Mouse (Mus musculus): Measurements from ENCODE around the gene Rcsd1. TPM values are rescaled to one million over a fixed set of nuclear protein-coding genes. Genes with fewer than 3 reads are reported as not detected.

Gene Rcsd1
- total and polyA plus RNA-seq, 2 experiments from 2014 or later, result 7.6 to 8.0 TPM

DNA sequence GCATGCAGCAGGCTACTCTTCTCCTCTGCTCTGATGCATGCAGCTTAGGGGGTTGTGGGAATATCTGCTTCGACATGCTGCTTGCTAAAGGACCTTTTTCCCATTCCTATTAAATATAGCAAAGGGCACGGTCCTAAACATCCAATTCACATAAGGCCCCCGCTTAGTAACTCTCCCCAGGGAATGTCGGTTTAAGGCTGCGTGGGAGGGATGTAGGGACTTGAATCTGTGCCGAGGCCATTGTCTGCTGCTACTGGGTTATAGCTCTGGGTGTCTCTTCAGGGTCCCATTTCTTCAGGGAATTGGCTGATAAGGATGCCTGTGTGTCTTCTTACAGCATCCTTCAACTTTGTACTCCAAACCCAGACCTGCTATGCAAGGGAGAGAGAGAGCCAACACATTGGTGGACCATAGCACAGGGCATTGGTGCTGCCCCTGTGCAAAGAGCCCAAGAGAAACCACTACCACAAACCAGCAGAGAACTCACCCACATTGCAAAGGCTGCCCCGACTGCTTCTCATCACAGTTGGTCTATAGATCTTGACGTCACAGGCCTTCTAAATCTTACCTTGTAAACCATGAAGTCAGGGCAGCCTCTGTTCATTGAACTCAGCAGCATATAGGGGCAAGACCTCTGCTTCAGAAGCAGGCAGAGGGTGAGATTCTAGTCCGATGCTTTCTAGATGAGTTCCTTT lies 724 bp downstream of the Rcsd1 start:
- 31% methylated on average over 9 of the region's 9 CpGs for WGBS
- no peak overlapping the region for H3K9ac ChIP-seq (replicated peaks; ENCODE audit: low read length, poor library complexity, severe bottlenecking)
- TF ChIP-seq CTCF (IDR thresholded peaks at IDR 0.05), result no peak
- H3K27ac ChIP-seq (ENCODE audit: low read depth, low read length), result no peak overlapping the region
- peak overlapping the region; percentile 56; the same call in 1 of the 2 replicates for H3K4me3 ChIP-seq (ENCODE audit: low read depth, low read length)
- H3K4me2 ChIP-seq (ENCODE audit: low read depth, low read length, poor library complexity, severe bottlenecking), result peak overlapping the region; percentile 99
- H3K4me1 ChIP-seq (ENCODE audit: insufficient read depth, low read length), result 0 out of 2 replicates have a peak, but pooled peaks cover 6% of the 10 kb centered on the region
- H3K9me3 ChIP-seq (ENCODE audit: low read length), result no peaks in the 10 kb centered on the region
- H3K36me3 ChIP-seq (ENCODE audit: insufficient read depth, low read length), result no peaks in the 10 kb centered on the region
- H3K27me3 ChIP-seq (ENCODE audit: insufficient read depth, low read length), result peaks cover 17% of the 10 kb centered on the region
- DNase-seq (ENCODE audit: low spot score), result no peak
- no peak for ATAC-seq (ENCODE audit: low FRiP score)

DNA sequence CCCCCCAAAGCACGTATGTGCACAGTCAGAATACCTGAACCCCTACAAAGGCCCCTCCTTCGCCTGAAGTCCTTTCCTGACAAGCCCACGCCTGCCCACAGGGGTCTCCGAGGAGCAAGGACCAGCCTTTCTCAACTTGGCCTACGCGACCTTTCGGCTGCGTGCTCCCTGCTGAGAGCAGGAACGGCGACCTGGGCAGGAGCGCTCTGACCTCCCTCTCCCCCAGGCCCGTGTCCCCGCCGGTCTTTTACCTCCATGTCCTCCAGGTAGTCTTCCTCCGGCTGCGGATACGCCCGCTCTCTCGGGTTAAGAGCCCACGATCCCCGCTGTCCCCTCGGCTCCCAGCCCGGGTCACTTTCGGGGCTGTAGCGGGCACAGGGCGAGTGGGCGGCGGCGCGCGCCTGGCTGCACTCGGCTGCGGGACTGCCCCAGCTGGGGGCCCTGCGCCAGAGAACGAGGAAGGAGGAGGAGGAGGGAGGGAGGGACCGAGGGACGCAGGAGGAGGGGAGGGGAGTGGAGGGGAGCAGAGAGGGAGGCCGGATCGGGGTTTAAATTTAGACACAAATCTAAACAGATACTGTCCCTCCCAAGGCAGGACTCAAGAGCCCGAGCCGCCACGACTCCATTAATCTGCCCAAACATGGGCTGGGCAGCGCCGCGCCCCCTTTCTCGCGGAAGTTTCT lies 1.8 kb downstream of the Rcsd1 start:
- ATAC-seq (ENCODE audit: low FRiP score) (no peak), DNase-seq (ENCODE audit: low spot score) (no peak)
- under 1% methylated on average over 41 of the region's 47 CpGs for WGBS
- TF ChIP-seq CTCF (IDR thresholded peaks at IDR 0.05), result no peak
- Histone ChIP-seq H3K9me3 (ENCODE audit: low read length) (no peaks in the 10 kb centered on the region), H3K27me3 (ENCODE audit: insufficient read depth, low read length) (peaks cover 17% of the 10 kb centered on the region), H3K4me3 (ENCODE audit: low read depth, low read length) (peak overlapping the region; percentile 56), H3K36me3 (ENCODE audit: insufficient read depth, low read length) (no peaks in the 10 kb centered on the region), H3K9ac (replicated peaks; ENCODE audit: low read length, poor library complexity, severe bottlenecking) (peak overlapping the region; percentile 60), H3K27ac (ENCODE audit: low read depth, low read length) (0 out of 2 replicates have a peak overlapping the region, but pooled peaks have one; percentile 38), H3K4me1 (ENCODE audit: insufficient read depth, low read length) (0 out of 2 replicates have a peak, but pooled peaks cover 6% of the 10 kb centered on the region), H3K4me2 (ENCODE audit: low read depth, low read length, poor library complexity, severe bottlenecking) (peak overlapping the region; percentile 99)

DNA sequence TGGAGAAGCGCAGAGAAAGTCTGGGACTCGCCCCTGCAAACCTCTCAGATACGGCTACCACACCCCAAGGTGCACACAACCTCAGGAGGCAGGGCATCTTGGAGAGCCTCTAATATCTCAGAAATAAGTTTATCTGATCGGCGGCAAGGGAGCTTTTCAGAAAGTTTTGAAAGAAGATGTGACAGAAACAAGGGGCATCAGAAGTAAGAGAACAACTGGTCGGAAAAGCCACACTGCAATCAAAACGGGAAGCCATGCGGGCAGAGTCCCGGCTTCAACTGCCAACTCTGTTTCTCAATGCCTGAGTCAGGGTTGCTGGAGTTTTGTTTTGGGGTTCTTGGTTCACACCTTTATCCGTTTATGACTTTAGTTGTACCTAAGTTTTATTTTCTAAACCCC lies 2.3 kb downstream of the Rcsd1 start:
- Histone ChIP-seq H3K9ac (replicated peaks; ENCODE audit: low read length, poor library complexity, severe bottlenecking) (peak overlapping the region; percentile 60), H3K27me3 (ENCODE audit: insufficient read depth, low read length) (peaks cover 17% of the 10 kb centered on the region), H3K36me3 (ENCODE audit: insufficient read depth, low read length) (no peaks in the 10 kb centered on the region), H3K9me3 (ENCODE audit: low read length) (no peaks in the 10 kb centered on the region), H3K4me1 (ENCODE audit: insufficient read depth, low read length) (0 out of 2 replicates have a peak, but pooled peaks cover 6% of the 10 kb centered on the region), H3K4me3 (ENCODE audit: low read depth, low read length) (peak overlapping the region; percentile 56), H3K4me2 (ENCODE audit: low read depth, low read length, poor library complexity, severe bottlenecking) (peak overlapping the region; percentile 99), H3K27ac (ENCODE audit: low read depth, low read length) (no peak overlapping the region)
- WGBS, result 28% methylated on average over 10 of the region's 10 CpGs
- no peak for ATAC-seq (ENCODE audit: low FRiP score)
- TF ChIP-seq CTCF (IDR thresholded peaks at IDR 0.05), result no peak
- no peak for DNase-seq (ENCODE audit: low spot score)

DNA sequence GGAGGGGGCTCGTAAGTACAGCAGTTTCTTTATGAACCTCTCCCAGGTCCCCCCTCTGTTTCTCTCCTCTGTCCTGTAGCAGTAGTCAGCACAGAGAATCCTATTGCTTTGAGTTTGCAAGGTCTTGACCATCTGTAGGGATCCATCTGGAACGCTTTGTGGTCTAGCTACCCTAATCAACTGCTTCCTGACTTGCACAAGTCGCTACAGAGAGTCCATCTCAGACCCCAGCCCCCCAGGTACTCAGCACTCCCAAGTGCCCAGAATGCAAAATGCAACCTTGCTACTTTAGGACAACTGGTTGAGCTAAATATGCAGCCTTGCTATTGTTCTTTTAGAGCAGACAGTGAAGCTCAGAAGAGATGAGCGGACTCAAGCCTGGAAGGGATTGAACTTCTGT lies 3.1 kb downstream of the Rcsd1 start:
- no peak overlapping the region for H3K27ac ChIP-seq (ENCODE audit: low read depth, low read length)
- WGBS, result 76% methylated on average over 4 of the region's 4 CpGs
- 0 out of 2 replicates have a peak, but pooled peaks cover 6% of the 10 kb centered on the region for H3K4me1 ChIP-seq (ENCODE audit: insufficient read depth, low read length)
- DNase-seq (ENCODE audit: low spot score) (no peak), ATAC-seq (ENCODE audit: low FRiP score) (no peak)
- no peak overlapping the region for H3K4me3 ChIP-seq (ENCODE audit: low read depth, low read length)
- H3K9ac ChIP-seq (replicated peaks; ENCODE audit: low read length, poor library complexity, severe bottlenecking), result no peak overlapping the region
- H3K27me3 ChIP-seq (ENCODE audit: insufficient read depth, low read length), result peaks cover 17% of the 10 kb centered on the region
- no peaks in the 10 kb centered on the region for H3K36me3 ChIP-seq (ENCODE audit: insufficient read depth, low read length)
- no peak for TF ChIP-seq CTCF (IDR thresholded peaks at IDR 0.05)
- no peaks in the 10 kb centered on the region for H3K9me3 ChIP-seq (ENCODE audit: low read length)
- H3K4me2 ChIP-seq (ENCODE audit: low read depth, low read length, poor library complexity, severe bottlenecking), result no peak overlapping the region

DNA sequence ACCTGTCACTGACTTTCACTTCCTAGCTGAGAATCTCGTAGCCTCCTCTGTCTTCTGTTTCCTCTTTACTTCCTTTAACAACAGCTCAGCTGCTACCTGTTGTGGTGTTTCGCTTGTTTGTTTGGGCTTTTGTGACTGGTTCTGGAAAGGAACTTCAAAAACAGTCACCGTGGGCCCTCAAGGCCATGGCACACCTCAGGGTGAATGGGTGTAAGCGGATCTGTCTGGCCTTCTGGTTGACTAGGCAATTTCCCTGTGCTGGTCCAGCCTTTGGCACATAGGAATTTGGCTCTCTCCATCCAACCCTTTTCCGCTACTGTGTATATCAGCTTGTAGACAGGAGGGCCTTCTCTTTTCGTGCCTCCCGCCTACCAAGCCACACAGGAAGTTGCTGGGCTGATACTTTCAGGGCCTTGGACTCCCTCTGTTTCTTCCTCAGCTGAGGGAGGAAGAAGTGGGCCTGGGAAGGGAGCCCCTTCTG lies 3.6 kb downstream of the Rcsd1 start:
- H3K9ac ChIP-seq (replicated peaks; ENCODE audit: low read length, poor library complexity, severe bottlenecking), result no peak overlapping the region
- H3K9me3 ChIP-seq (ENCODE audit: low read length), result no peaks in the 10 kb centered on the region
- no peak for TF ChIP-seq CTCF (IDR thresholded peaks at IDR 0.05)
- WGBS, result 88% methylated on average over 7 of the region's 7 CpGs
- no peak overlapping the region for H3K4me3 ChIP-seq (ENCODE audit: low read depth, low read length)
- no peak overlapping the region for H3K4me2 ChIP-seq (ENCODE audit: low read depth, low read length, poor library complexity, severe bottlenecking)
- H3K27ac ChIP-seq (ENCODE audit: low read depth, low read length), result no peak overlapping the region
- peaks cover 17% of the 10 kb centered on the region for H3K27me3 ChIP-seq (ENCODE audit: insufficient read depth, low read length)
- no peaks in the 10 kb centered on the region for H3K36me3 ChIP-seq (ENCODE audit: insufficient read depth, low read length)
- DNase-seq (ENCODE audit: low spot score) (no peak), ATAC-seq (ENCODE audit: low FRiP score) (no peak)
- 0 out of 2 replicates have a peak, but pooled peaks cover 6% of the 10 kb centered on the region for H3K4me1 ChIP-seq (ENCODE audit: insufficient read depth, low read length)

DNA sequence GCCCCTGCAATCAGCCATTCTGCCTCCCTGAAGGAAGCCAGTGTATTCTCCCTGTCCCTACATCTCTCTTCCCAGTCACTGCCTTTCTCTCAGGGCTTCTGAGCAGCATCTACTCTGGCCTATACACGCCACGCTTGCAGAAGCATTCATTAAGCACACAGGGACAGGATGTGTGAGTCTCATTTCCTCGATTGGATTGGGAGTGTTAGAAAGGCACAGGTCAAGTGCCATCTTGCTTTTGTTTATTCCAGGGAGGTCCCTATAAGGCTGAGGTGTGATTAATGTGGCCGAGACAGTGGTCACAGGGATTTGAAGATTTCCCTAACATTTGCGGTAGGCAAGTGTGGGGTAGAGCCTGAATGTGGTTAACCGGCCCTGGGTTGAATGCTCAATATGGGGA lies 4.2 kb downstream of the Rcsd1 start:
- ATAC-seq (ENCODE audit: low FRiP score) (no peak), DNase-seq (ENCODE audit: low spot score) (no peak)
- H3K4me3 ChIP-seq (ENCODE audit: low read depth, low read length), result no peak overlapping the region
- 0 out of 2 replicates have a peak, but pooled peaks cover 6% of the 10 kb centered on the region for H3K4me1 ChIP-seq (ENCODE audit: insufficient read depth, low read length)
- no peaks in the 10 kb centered on the region for H3K36me3 ChIP-seq (ENCODE audit: insufficient read depth, low read length)
- H3K4me2 ChIP-seq (ENCODE audit: low read depth, low read length, poor library complexity, severe bottlenecking), result no peak overlapping the region
- H3K27me3 ChIP-seq (ENCODE audit: insufficient read depth, low read length), result peaks cover 17% of the 10 kb centered on the region
- H3K9me3 ChIP-seq (ENCODE audit: low read length), result no peaks in the 10 kb centered on the region
- WGBS, result 83% methylated on average over 6 of the region's 6 CpGs
- no peak overlapping the region for H3K27ac ChIP-seq (ENCODE audit: low read depth, low read length)
- no peak overlapping the region for H3K9ac ChIP-seq (replicated peaks; ENCODE audit: low read length, poor library complexity, severe bottlenecking)
- no peak for TF ChIP-seq CTCF (IDR thresholded peaks at IDR 0.05)
